Mouse (Mus musculus): ENCODE measurements around the gene Tsks. TPM values are rescaled to one million over a fixed set of nuclear protein-coding genes. Genes with fewer than 3 reads are reported as not detected.

The Tsks gene
- polyA plus RNA-seq, 1 experiment: 0.62 TPM

DNA sequence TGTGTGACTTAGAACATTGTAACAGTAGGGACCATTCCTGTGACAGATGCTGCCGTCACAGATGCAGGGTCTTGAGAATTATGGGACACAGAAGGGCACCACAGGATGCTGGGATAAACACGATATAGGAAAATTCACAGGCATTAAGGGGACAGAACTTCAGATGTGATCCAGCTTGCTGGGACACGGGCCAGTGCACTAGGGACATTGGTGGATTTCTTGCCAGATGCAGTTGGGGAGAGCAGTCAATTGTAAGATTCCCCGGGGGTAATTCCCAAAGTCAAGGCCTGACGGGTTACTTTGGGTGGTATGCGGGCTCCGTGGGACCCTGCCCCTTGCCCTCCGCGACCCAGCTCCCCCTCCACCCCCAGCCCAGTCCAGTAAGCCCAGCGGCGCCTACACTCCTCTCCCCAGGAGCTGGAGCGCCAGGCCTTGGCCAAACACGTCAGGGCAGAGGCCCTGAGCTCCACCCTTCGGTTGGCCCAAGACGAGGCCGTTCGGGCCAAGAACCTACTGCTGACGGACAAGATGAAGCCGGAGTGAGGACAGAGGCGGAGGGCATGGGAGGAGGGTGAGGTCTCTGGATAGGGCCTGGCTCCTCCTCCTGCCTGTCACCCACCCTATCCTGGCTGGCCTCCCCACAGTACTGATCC lies 14.3 kb downstream of the Tsks start:
- H3K36me3 ChIP-seq (replicated peaks; ENCODE audit: low read length): no peaks in the 10 kb centered on the region
- H3K4me3 ChIP-seq (replicated peaks): no peak overlapping the region
- H3K4me1 ChIP-seq: peaks cover 45% of the 10 kb centered on the region
- TF ChIP-seq GATA1 (IDR thresholded peaks at IDR 0.05; ENCODE audit: borderline replicate concordance, low read length) (no peak), FLI1 (IDR thresholded peaks at IDR 0.05; ENCODE audit: low read length) (no peak)
- H3K27me3 ChIP-seq (replicated peaks): peaks cover 57% of the 10 kb centered on the region
- H3K9me3 ChIP-seq: no peaks in the 10 kb centered on the region

- H3K4me1 ChIP-seq: peaks cover 45% of the 10 kb centered on the region
- H3K4me3 ChIP-seq (replicated peaks): no peak overlapping the region
These were observed 15.2 kb downstream of the Tsks start for GRCm38 (mm10) chr7:44958208-44958607.

GRCm38 (mm10) chr7:44959281-44959680 lies 16.3 kb downstream of the Tsks start:
- Histone ChIP-seq H3K4me1 (peaks cover 45% of the 10 kb centered on the region), H3K36me3 (replicated peaks; ENCODE audit: low read length) (no peaks in the 10 kb centered on the region), H3K9me3 (no peaks in the 10 kb centered on the region), H3K4me3 (replicated peaks) (no peak overlapping the region), H3K27me3 (replicated peaks) (peaks cover 52% of the 10 kb centered on the region)
- TF ChIP-seq FLI1 (IDR thresholded peaks at IDR 0.05; ENCODE audit: low read length) (no peak), GATA1 (IDR thresholded peaks at IDR 0.05; ENCODE audit: borderline replicate concordance, low read length) (no peak)

More at GRCm38 (mm10) chr7:44958208-44958607, 15.2 kb downstream of the Tsks start:
- Histone ChIP-seq H3K27me3 (replicated peaks) (peaks cover 55% of the 10 kb centered on the region), H3K36me3 (replicated peaks; ENCODE audit: low read length) (no peaks in the 10 kb centered on the region), H3K9me3 (no peaks in the 10 kb centered on the region)
- TF ChIP-seq FLI1 (IDR thresholded peaks at IDR 0.05; ENCODE audit: low read length): no peak

- Histone ChIP-seq H3K36me3 (replicated peaks; ENCODE audit: low read length) (no peaks in the 10 kb centered on the region), H3K4me1 (peaks cover 45% of the 10 kb centered on the region), H3K4me3 (replicated peaks) (no peak overlapping the region), H3K9me3 (no peaks in the 10 kb centered on the region), H3K27me3 (replicated peaks) (peaks cover 51% of the 10 kb centered on the region)
- TF ChIP-seq GATA1 (IDR thresholded peaks at IDR 0.05; ENCODE audit: borderline replicate concordance, low read length): no peak
- TF ChIP-seq FLI1 (IDR thresholded peaks at IDR 0.05; ENCODE audit: low read length): no peak
These were observed 17.0 kb downstream of the Tsks start for GRCm38 (mm10) chr7:44959874-44960511.

GRCm38 (mm10) chr7:44960512-44960910 lies 17.5 kb downstream of the Tsks start:
- peaks cover 45% of the 10 kb centered on the region for H3K4me1 ChIP-seq
- H3K4me3 ChIP-seq (replicated peaks): no peak overlapping the region
- peaks cover 52% of the 10 kb centered on the region for H3K27me3 ChIP-seq (replicated peaks)
- H3K9me3 ChIP-seq: no peaks in the 10 kb centered on the region
- TF ChIP-seq FLI1 (IDR thresholded peaks at IDR 0.05; ENCODE audit: low read length): no peak
- no peak for TF ChIP-seq GATA1 (IDR thresholded peaks at IDR 0.05; ENCODE audit: borderline replicate concordance, low read length)
- no peaks in the 10 kb centered on the region for H3K36me3 ChIP-seq (replicated peaks; ENCODE audit: low read length)

DNA sequence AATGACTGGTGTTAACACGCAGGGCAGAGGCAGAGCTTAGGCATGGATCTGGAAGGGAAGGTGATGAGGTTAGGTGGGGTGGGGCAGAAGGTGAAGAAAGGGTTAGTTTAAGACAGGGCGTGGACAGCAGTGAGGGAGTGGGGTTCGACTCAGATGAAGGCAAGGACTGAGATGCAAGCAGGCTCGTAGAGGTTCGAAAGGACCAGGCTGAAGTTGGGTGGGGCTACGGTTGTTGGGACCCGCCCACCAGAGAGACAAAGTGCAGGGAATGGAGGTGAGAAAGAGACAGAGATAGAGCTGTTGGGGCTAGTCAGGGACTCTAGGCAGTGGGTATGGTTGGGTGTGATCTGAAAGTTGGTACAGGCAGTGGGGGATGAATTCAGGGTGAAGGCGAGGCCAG lies 19.3 kb downstream of the Tsks start:
- Histone ChIP-seq H3K4me3 (replicated peaks) (peak overlapping the region; percentile 79), H3K9me3 (no peaks in the 10 kb centered on the region), H3K36me3 (replicated peaks; ENCODE audit: low read length) (no peaks in the 10 kb centered on the region), H3K27me3 (replicated peaks) (peaks cover 63% of the 10 kb centered on the region), H3K4me1 (peaks cover 46% of the 10 kb centered on the region)
- no peak for TF ChIP-seq GATA1 (IDR thresholded peaks at IDR 0.05; ENCODE audit: borderline replicate concordance, low read length)

DNA sequence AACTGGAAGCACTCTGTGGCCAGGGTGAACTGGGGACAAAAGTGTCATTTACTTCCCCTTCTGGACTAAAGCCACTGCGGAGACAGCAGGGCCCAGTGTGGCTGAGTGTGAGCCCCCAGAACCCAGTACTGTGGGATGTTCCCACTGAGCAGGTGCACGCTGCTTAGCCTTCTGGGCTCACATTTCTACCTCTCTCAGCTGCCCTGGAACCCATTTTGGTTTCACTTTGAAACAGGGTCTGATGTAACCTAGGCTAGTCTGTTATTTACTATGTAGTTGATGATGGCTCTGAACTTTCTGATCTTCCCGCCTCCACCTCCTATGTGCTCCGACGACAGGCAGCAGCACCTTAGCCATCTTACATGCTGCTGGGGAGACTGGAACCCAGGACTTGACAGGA lies 19.8 kb downstream of the Tsks start:
- no peaks in the 10 kb centered on the region for H3K36me3 ChIP-seq (replicated peaks; ENCODE audit: low read length)
- TF ChIP-seq GATA1 (IDR thresholded peaks at IDR 0.05; ENCODE audit: borderline replicate concordance, low read length) (no peak), FLI1 (IDR thresholded peaks at IDR 0.05; ENCODE audit: low read length) (no peak)
- H3K27me3 ChIP-seq (replicated peaks): peaks cover 59% of the 10 kb centered on the region
- H3K9me3 ChIP-seq: no peaks in the 10 kb centered on the region
- H3K4me1 ChIP-seq: peaks cover 42% of the 10 kb centered on the region
- peak overlapping the region; percentile 79 for H3K4me3 ChIP-seq (replicated peaks)

DNA sequence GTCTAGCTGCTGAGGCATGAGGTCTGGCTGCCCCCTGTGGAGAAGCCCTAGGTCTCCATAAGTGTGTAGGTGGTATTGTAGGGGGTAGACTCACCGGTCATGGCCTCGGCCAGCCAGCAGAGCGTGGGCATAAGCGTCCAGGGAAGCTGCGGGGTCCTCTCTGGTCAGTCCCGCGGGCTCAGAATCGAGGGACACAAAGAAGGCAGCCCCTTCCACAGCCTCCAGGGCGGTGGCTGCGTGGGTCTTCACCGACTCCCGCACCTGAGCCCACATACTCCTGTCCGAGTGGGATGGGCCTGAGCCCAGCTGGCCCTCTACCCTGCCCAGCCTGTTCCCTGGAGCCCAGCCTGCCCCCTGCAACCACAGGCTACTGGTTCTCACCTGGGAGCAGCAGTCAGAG lies 22.0 kb downstream of the Tsks start:
- Histone ChIP-seq H3K4me3 (replicated peaks) (no peak overlapping the region), H3K27me3 (replicated peaks) (peaks cover 53% of the 10 kb centered on the region), H3K4me1 (peaks cover 38% of the 10 kb centered on the region), H3K9me3 (no peaks in the 10 kb centered on the region), H3K36me3 (replicated peaks; ENCODE audit: low read length) (no peaks in the 10 kb centered on the region)
- TF ChIP-seq GATA1 (IDR thresholded peaks at IDR 0.05; ENCODE audit: borderline replicate concordance, low read length) (no peak), FLI1 (IDR thresholded peaks at IDR 0.05; ENCODE audit: low read length) (no peak)

- no peaks in the 10 kb centered on the region for H3K36me3 ChIP-seq (replicated peaks; ENCODE audit: low read length)
- peaks cover 54% of the 10 kb centered on the region for H3K27me3 ChIP-seq (replicated peaks)
- no peaks in the 10 kb centered on the region for H3K9me3 ChIP-seq
- H3K4me1 ChIP-seq: peaks cover 41% of the 10 kb centered on the region
- no peak for TF ChIP-seq GATA1 (IDR thresholded peaks at IDR 0.05; ENCODE audit: borderline replicate concordance, low read length)
- TF ChIP-seq FLI1 (IDR thresholded peaks at IDR 0.05; ENCODE audit: low read length): no peak
- no peak overlapping the region for H3K4me3 ChIP-seq (replicated peaks)
These were observed 23.0 kb downstream of the Tsks start for GRCm38 (mm10) chr7:44965975-44966374.

GRCm38 (mm10) chr7:44966638-44967037 lies 23.6 kb downstream of the Tsks start:
- no peak for TF ChIP-seq FLI1 (IDR thresholded peaks at IDR 0.05; ENCODE audit: low read length)
- TF ChIP-seq GATA1 (IDR thresholded peaks at IDR 0.05; ENCODE audit: borderline replicate concordance, low read length): no peak
- Histone ChIP-seq H3K4me1 (peaks cover 41% of the 10 kb centered on the region), H3K27me3 (replicated peaks) (peaks cover 54% of the 10 kb centered on the region), H3K36me3 (replicated peaks; ENCODE audit: low read length) (no peaks in the 10 kb centered on the region), H3K9me3 (no peaks in the 10 kb centered on the region), H3K4me3 (replicated peaks) (no peak overlapping the region)
